Mouse (Mus musculus): ENCODE data around the gene Ngfr.

The Ngfr gene

DNA sequence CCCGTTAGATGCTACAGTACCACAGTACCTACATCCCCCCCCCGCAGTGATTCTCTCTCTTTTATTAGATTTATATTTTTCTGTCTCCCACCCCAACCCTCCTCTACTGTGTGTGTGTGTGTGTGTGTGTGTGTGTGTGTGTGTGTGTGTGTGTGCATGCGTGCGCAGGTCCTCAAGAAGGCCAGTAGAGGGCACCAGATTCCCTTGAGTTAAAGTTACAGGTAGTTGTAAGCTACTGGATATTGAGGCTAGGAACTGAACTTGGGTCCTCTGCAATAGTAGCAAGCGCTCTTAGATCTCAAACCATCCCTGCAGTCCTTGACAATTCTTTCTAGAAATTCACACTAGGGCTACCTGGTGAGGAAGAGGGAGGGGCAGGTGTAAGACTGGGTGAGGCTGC, 23.7 kb downstream of the Ngfr start:
- DNase-seq = no peak

GRCm38 (mm10) chr11:95560773-95561172, 26.8 kb downstream of the Ngfr start:
- no peak for DNase-seq

DNA sequence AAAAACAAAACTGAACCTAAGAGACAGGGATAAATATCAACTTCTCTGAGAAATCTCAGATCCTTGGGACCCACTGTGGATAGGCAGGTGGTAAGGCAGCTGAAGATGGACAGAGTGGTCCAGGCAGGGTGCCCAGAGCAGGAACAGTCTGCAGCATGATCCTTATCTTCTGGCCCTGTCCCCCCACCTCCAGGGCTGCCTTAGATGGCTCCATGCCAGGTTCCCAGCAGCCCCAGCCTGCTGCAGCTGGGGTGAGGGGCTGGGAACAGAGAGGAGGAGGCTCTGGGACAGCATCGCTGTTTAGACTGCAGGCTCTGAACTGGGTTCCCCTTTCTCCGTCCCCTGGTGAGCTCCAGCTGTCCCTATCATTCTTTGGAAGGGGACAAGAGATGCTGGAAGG, 27.8 kb downstream of the Ngfr start:
- no peak for DNase-seq

DNA sequence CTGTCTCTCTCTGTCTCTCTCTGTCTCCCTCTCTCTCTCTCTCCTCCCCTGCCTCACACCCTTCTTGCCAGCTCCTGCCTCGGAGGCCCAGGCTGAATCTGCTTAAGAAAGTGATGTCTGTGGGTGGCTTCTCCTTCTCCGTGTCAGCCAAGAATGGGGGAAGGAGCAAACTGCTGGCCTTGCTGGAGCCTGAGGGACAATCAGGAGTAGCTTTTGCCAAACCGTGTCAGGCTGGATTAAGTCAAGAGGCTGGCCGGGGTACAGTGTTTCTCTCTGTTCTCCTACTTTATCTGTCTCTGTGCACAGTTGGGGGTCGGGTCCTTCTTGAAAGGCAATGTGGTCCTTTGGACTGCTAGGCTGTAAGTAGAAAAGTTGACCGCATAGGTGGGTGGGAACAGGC, 29.8 kb downstream of the Ngfr start:
- no peak for DNase-seq

DNA sequence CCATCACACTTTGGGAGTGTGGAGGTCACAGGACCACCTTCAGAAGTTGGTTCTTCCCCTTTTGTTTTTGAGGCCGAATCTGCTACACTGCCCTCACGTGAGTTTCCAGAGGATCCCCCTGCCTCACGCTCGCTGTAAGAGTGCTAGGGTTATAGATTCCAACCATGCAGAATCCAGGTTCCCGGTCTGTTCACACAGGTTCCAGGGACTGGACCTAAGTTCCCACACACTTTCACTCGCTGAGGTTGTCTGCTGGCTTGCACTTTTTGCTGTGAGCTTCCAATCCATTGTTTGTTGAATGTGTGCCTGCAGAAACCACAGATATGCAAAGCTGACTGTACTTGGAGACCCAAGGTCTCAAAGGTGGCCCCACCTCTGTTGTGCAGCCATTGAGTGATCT, 30.5 kb downstream of the Ngfr start:
- DNase-seq = no peak

- DNase-seq = no peak
These were observed 32.3 kb downstream of the Ngfr start for GRCm38 (mm10) chr11:95555279-95555678.

GRCm38 (mm10) chr11:95550301-95551021, 37.1 kb downstream of the Ngfr start:
- DNase-seq = no peak

DNA sequence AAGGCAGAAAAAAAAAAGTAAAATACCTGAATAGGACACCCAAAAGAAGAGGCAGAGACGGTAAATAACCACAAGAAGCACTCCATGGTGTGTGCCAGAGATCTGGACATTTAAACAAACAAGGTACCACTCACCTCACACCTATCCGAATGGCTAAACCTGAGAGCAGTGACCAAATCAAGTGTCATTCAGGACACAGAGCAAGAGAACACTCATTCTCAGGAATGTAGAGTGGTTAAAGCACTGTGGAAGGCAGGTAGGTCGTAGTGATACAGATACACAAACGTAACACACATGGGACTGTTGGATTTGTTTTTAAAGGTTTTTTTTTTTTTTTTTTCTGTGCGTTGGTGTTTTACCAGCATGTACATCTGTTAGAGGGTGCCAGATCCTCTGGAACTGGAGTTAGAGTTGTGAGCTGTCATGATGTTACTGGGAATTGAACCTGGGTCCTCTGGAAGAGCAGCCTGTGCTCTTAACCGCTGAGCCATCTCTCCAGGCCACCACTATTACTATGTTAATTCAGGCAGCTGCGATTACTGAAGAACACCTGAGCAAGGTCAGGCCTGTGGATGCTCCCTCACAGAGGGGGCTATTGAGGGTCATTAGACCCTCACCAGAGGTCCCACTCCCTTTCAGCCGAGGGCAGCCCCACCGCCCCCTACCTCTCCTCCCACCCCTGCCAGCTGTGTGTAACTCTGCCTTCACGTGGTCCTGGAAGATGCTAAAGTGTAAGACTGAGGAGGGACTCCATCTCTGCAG, 41.3 kb downstream of the Ngfr start:
- DNase-seq = no peak

DNA sequence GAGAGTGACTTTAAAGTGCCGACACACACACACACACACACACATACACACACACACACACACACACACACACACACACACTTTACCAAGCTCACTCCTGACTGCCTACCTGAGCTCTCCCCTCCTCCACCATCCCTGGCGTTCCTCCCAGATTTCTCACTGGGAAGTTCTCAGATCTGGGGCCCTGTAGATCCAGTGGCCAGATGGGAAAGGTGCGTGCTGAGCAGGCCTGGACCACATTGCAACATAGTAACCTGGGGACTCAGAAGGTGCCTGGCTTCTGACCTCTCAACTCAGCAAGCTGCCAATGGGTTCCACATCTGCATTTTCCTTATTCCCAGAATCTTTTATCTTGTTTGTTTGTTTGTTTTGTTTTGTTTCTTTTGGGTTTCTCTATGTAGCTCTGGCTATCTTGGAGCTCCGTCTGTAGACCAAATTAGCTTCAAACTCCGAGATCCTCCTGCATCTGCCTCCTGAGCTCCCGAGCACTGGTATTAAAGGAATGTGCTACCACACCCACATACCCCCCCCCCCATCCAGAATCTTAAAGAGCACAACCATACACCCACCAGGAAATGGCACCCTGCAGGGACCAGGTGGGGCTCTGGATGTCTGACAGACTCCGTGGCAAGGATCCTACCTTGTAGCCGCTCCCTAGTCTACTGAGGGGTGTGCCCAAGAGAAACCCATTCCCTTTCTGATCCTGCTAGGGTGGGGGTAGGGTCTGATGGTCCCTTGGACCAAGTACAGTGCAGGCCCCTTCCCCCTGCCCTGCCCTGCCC, 42.8 kb downstream of the Ngfr start:
- DNase-seq = no peak

- DNase-seq = peak; percentile 28
These were observed 46.7 kb downstream of the Ngfr start for GRCm38 (mm10) chr11:95540637-95541385.

GRCm38 (mm10) chr11:95538378-95539104, 49.0 kb downstream of the Ngfr start:
- DNase-seq = no peak

DNA sequence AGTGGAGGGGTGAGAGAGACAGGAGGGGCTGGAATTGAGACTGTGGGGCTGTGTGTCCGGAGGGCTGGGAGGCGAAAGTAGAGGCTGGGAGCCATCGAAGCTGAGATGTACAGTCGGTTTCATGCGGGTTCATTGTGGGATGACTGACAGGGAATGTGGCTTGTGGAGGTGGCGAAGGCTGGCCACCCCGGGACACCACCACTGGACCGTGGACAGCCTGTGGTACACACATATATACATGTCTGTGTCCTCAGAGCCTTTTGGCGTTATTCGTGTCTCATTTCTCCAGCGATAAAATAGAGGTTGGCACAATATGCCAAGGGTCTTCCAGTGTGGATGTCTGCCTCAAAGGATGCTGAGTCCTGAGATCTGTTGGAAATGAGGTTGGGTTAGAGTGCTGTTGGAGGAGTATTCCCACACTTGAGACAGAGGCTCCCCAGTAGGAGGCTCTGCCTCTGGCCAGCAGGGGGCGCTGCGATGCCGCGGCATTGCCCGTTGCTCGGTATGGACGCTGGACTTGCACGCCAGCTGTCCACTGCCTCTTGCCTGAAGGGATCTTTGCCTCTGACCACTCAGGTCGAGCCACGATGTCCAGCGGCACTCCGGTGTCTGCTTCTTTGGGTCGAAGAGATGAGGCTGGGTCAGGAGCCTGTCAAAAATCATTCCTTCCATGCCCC, 53.9 kb downstream of the Ngfr start:
- DNase-seq = peak; percentile 80

GRCm38 (mm10) chr11:95532353-95533072, 55.0 kb downstream of the Ngfr start:
- no peak for DNase-seq

GRCm38 (mm10) chr11:95528231-95528630, 59.3 kb downstream of the Ngfr start:
- DNase-seq = no peak

- no peak for DNase-seq
These were observed 60.2 kb downstream of the Ngfr start for GRCm38 (mm10) chr11:95527307-95527706.

DNA sequence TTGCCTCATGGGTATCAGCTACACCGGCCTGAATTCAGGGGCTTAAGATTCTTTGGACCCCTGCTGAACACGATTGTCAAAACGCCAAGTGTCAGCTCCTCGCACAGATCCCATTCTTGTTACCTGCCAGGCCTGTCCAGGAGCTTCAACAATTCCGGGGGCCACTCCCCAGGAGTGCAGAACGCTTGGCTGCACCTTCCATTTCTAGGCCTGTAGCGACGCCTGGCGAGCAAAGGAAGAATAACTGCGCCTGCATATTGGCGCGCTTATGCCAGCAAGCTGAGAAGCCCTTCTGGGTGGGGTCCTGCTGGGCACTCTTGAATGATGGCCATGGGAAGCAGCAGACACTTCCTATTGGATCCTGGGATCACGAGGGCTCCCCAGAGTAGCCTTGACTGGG, 66.0 kb downstream of the Ngfr start:
- DNase-seq = peak; percentile 79

- DNase-seq = peak; percentile 93
These were observed 67.0 kb downstream of the Ngfr start for GRCm38 (mm10) chr11:95520456-95521072.

DNA sequence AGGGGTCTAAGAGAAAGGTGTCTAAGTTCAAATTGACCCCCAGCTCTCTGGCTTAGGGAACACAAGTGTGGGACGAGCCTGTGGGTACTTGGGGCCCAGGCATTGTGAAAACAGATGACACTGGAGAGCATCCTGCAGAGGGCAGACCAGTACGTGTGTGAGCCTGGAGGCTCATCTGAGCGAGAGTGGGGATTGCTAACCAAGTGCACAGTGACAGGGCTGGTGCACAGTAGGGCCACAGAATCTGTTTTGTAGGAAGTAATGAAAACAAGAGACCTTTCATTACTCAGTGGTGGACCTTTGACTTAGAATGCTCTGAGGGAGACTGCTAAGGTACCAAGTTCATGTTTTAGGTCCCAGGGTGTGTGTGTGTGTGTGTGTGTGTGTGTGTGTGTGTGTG, 67.5 kb downstream of the Ngfr start:
- no peak for DNase-seq

- no peak for DNase-seq
These were observed 68.2 kb downstream of the Ngfr start for GRCm38 (mm10) chr11:95519299-95519698.
